Mouse (Mus musculus) cerebellum, adult 2 months (tissue): ENCODE measurements at regions not wholly inside any gene's neighbourhood (a gene's known extent, or its start where the extent isn't known, plus 50 kb on each side); places are given as distances from the start of the nearest gene placed in this dataset.

Experiments
- CTCF ChIP-seq: fragments of 200-500 bp; IDR thresholded peaks from 2 replicates; pipeline ENCODE4 v1.5.1; 2011; ENCODE audit warnings: low read depth, mild to moderate bottlenecking, control low read depth, low read length, moderate library complexity, borderline replicate concordance; ENCODE audit not compliant: insufficient read depth
- POLR2A ChIP-seq: fragments of 200-500 bp; IDR thresholded peaks from 2 replicates; pipeline ENCODE4 v1.6.1; 2011; ENCODE audit warnings: low read length, control low read depth, borderline replicate concordance; ENCODE audit not compliant: insufficient read depth

DNA sequence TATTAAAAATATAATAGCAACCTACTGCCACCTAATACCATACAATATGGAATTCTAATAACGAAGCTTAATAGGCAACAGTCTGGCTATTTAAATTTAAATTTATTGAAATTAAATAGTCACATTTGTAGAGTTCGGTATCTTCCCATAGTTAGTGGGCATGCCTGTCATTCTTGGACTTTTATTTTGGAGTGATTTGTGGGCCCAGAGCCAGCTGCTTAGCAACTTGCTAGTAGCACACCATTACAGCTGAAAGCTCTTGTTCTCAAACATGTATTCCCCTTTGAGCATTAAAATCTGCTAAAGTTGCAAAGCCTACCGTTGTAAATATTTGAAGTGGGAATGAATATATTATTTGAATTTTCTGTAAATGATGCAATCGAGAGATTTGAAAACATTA, 359.2 kb upstream of the Nrsn1 start:
- TF ChIP-seq CTCF = no peak
- TF ChIP-seq POLR2A = no peak
